Mouse (Mus musculus): Measurements from ENCODE around the gene Nudt8. TPM values are rescaled to one million over a fixed set of nuclear protein-coding genes. Genes with fewer than 3 reads are reported as not detected.
A peak's percentile ranks its signal among the peaks of the same experiment; 100 is the strongest.
"Not testable (repeated sequence)": the region's sequence is repeated elsewhere in the genome, so short reads cannot be mapped to it uniquely, and the experiment has no call there.

Nudt8 gene
- polyA plus RNA-seq, 1 experiment from 2014 or later: 48.8 TPM

GRCm38 (mm10) chr19:4041500-4041899 is 41.1 kb downstream of the Nudt8 start:
- H3K36me3 ChIP-seq (ENCODE audit: control insufficient read depth, insufficient read depth, low read length); ATAC-seq (replicated peaks; ENCODE audit: insufficient number of reproducible peaks, low FRiP score, low TSS enrichment); H3K9ac ChIP-seq (ENCODE audit: low read depth, low read length); H3K4me1 ChIP-seq (ENCODE audit: control insufficient read depth, insufficient read depth, low read length); H3K9me3 ChIP-seq (replicated peaks; ENCODE audit: control insufficient read depth, low read length); H3K4me3 ChIP-seq (ENCODE audit: low read depth, low read length); H3K27me3 ChIP-seq (ENCODE audit: control insufficient read depth, insufficient read depth, low read length); H3K27ac ChIP-seq (ENCODE audit: low read depth, low read length); H3K4me2 ChIP-seq: not testable (repeated sequence)
- 81% methylated on average over 3 of the region's 4 CpGs for WGBS (ENCODE audit: insufficient replicate concordance)

GRCm38 (mm10) chr19:4042124-4042523 is 41.7 kb downstream of the Nudt8 start:
- no peaks in the 10 kb centered on the region for H3K9me3 ChIP-seq (replicated peaks; ENCODE audit: control insufficient read depth, low read length)
- H3K4me2 ChIP-seq: no peak overlapping the region
- H3K27ac ChIP-seq (ENCODE audit: low read depth, low read length): no peak overlapping the region
- 59% methylated on average over 14 of the region's 14 CpGs for WGBS (ENCODE audit: insufficient replicate concordance)
- H3K9ac ChIP-seq (ENCODE audit: low read depth, low read length): no peak overlapping the region
- no peak for ATAC-seq (replicated peaks; ENCODE audit: insufficient number of reproducible peaks, low FRiP score, low TSS enrichment)
- no peak overlapping the region for H3K4me3 ChIP-seq (ENCODE audit: low read depth, low read length)
- peaks cover 3% of the 10 kb centered on the region; the same call in 1 of the 2 replicates for H3K4me1 ChIP-seq (ENCODE audit: control insufficient read depth, insufficient read depth, low read length)
- H3K27me3 ChIP-seq (ENCODE audit: control insufficient read depth, insufficient read depth, low read length): no peaks in the 10 kb centered on the region
- no peaks in the 10 kb centered on the region for H3K36me3 ChIP-seq (ENCODE audit: control insufficient read depth, insufficient read depth, low read length)

- H3K4me3 ChIP-seq (ENCODE audit: low read depth, low read length); H3K4me2 ChIP-seq; H3K9me3 ChIP-seq (replicated peaks; ENCODE audit: control insufficient read depth, low read length); H3K36me3 ChIP-seq (ENCODE audit: control insufficient read depth, insufficient read depth, low read length); H3K4me1 ChIP-seq (ENCODE audit: control insufficient read depth, insufficient read depth, low read length); H3K27me3 ChIP-seq (ENCODE audit: control insufficient read depth, insufficient read depth, low read length); ATAC-seq (replicated peaks; ENCODE audit: insufficient number of reproducible peaks, low FRiP score, low TSS enrichment); H3K27ac ChIP-seq (ENCODE audit: low read depth, low read length); H3K9ac ChIP-seq (ENCODE audit: low read depth, low read length): not testable (repeated sequence)
- WGBS (ENCODE audit: insufficient replicate concordance): 86% methylated on average over 5 of the region's 5 CpGs
Observed at GRCm38 (mm10) chr19:4044109-4044508, 43.7 kb downstream of the Nudt8 start.

GRCm38 (mm10) chr19:4045966-4046865 is 45.8 kb downstream of the Nudt8 start, which contains the start of gene Gstp2:
Gstp2 (minus strand) TSS chr19:4046023.
- 46% methylated on average over 16 of the region's 16 CpGs for WGBS (ENCODE audit: insufficient replicate concordance)
- Histone ChIP-seq H3K4me3 (ENCODE audit: low read depth, low read length) (no peak within 1 kb of the TSS), H3K4me2 (peak within 1 kb of the TSS; percentile 31), H3K9me3 (replicated peaks; ENCODE audit: control insufficient read depth, low read length) (no peaks in the 10 kb centered on the region), H3K36me3 (ENCODE audit: control insufficient read depth, insufficient read depth, low read length) (no peaks in the 10 kb centered on the region), H3K9ac (ENCODE audit: low read depth, low read length) (no peak within 1 kb of the TSS), H3K4me1 (ENCODE audit: control insufficient read depth, insufficient read depth, low read length) (no peaks in the 10 kb centered on the region), H3K27ac (ENCODE audit: low read depth, low read length) (no peak within 1 kb of the TSS), H3K27me3 (ENCODE audit: control insufficient read depth, insufficient read depth, low read length) (no peaks in the 10 kb centered on the region)
- peak; percentile 52; the same call in 1 of the 2 replicates for ATAC-seq (replicated peaks; ENCODE audit: insufficient number of reproducible peaks, low FRiP score, low TSS enrichment)

GRCm38 (mm10) chr19:4046866-4047254 is 46.5 kb downstream of the Nudt8 start:
- ATAC-seq (replicated peaks; ENCODE audit: insufficient number of reproducible peaks, low FRiP score, low TSS enrichment): no peak
- H3K27ac ChIP-seq (ENCODE audit: low read depth, low read length): no peak overlapping the region
- H3K9me3 ChIP-seq (replicated peaks; ENCODE audit: control insufficient read depth, low read length): no peaks in the 10 kb centered on the region
- H3K4me1 ChIP-seq (ENCODE audit: control insufficient read depth, insufficient read depth, low read length): no peaks in the 10 kb centered on the region
- no peaks in the 10 kb centered on the region for H3K27me3 ChIP-seq (ENCODE audit: control insufficient read depth, insufficient read depth, low read length)
- H3K4me2 ChIP-seq: no peak overlapping the region
- no peak overlapping the region for H3K4me3 ChIP-seq (ENCODE audit: low read depth, low read length)
- 80% methylated on average over 8 of the region's 8 CpGs for WGBS (ENCODE audit: insufficient replicate concordance)
- H3K36me3 ChIP-seq (ENCODE audit: control insufficient read depth, insufficient read depth, low read length): no peaks in the 10 kb centered on the region
- H3K9ac ChIP-seq (ENCODE audit: low read depth, low read length): no peak overlapping the region

- no peak overlapping the region for H3K9ac ChIP-seq (ENCODE audit: low read depth, low read length)
- H3K4me1 ChIP-seq (ENCODE audit: control insufficient read depth, insufficient read depth, low read length): no peaks in the 10 kb centered on the region
- ATAC-seq (replicated peaks; ENCODE audit: insufficient number of reproducible peaks, low FRiP score, low TSS enrichment): no peak
- WGBS (ENCODE audit: insufficient replicate concordance): 15% methylated on average over 4 of the region's 4 CpGs
- H3K9me3 ChIP-seq (replicated peaks; ENCODE audit: control insufficient read depth, low read length): no peaks in the 10 kb centered on the region
- H3K4me3 ChIP-seq (ENCODE audit: low read depth, low read length): no peak overlapping the region
- no peaks in the 10 kb centered on the region for H3K36me3 ChIP-seq (ENCODE audit: control insufficient read depth, insufficient read depth, low read length)
- H3K4me2 ChIP-seq: no peak overlapping the region
- no peak overlapping the region for H3K27ac ChIP-seq (ENCODE audit: low read depth, low read length)
- H3K27me3 ChIP-seq (ENCODE audit: control insufficient read depth, insufficient read depth, low read length): no peaks in the 10 kb centered on the region
Observed at GRCm38 (mm10) chr19:4047859-4048258, 47.5 kb downstream of the Nudt8 start.

GRCm38 (mm10) chr19:4049069-4049468 is 48.7 kb downstream of the Nudt8 start:
- WGBS (ENCODE audit: insufficient replicate concordance): 78% methylated on average over 5 of the region's 5 CpGs
- not testable (repeated sequence) for H3K4me1 ChIP-seq (ENCODE audit: control insufficient read depth, insufficient read depth, low read length); H3K4me2 ChIP-seq; H3K4me3 ChIP-seq (ENCODE audit: low read depth, low read length); H3K27ac ChIP-seq (ENCODE audit: low read depth, low read length); H3K27me3 ChIP-seq (ENCODE audit: control insufficient read depth, insufficient read depth, low read length); H3K36me3 ChIP-seq (ENCODE audit: control insufficient read depth, insufficient read depth, low read length); H3K9ac ChIP-seq (ENCODE audit: low read depth, low read length); ATAC-seq (replicated peaks; ENCODE audit: insufficient number of reproducible peaks, low FRiP score, low TSS enrichment); H3K9me3 ChIP-seq (replicated peaks; ENCODE audit: control insufficient read depth, low read length)

GRCm38 (mm10) chr19:4051016-4051415 is 50.6 kb downstream of the Nudt8 start:
- no peak overlapping the region for H3K4me3 ChIP-seq (ENCODE audit: low read depth, low read length)
- H3K27me3 ChIP-seq (ENCODE audit: control insufficient read depth, insufficient read depth, low read length): no peaks in the 10 kb centered on the region
- no peaks in the 10 kb centered on the region for H3K36me3 ChIP-seq (ENCODE audit: control insufficient read depth, insufficient read depth, low read length)
- no peak overlapping the region for H3K9ac ChIP-seq (ENCODE audit: low read depth, low read length)
- no peak overlapping the region for H3K27ac ChIP-seq (ENCODE audit: low read depth, low read length)
- 90% methylated on average over 5 of the region's 5 CpGs for WGBS (ENCODE audit: insufficient replicate concordance)
- H3K4me2 ChIP-seq: no peak overlapping the region
- no peaks in the 10 kb centered on the region for H3K9me3 ChIP-seq (replicated peaks; ENCODE audit: control insufficient read depth, low read length)
- peaks cover 4% of the 10 kb centered on the region; the same call in 1 of the 2 replicates for H3K4me1 ChIP-seq (ENCODE audit: control insufficient read depth, insufficient read depth, low read length)
- no peak for ATAC-seq (replicated peaks; ENCODE audit: insufficient number of reproducible peaks, low FRiP score, low TSS enrichment)
